Mouse (Mus musculus): Measurements from ENCODE around the gene Nup37. TPM values are rescaled to one million over a fixed set of nuclear protein-coding genes. Genes with fewer than 3 reads are reported as not detected.

Nup37 gene
- 69.1 and 73.0 TPM in 2 replicates for total RNA-seq (2017)

DNA sequence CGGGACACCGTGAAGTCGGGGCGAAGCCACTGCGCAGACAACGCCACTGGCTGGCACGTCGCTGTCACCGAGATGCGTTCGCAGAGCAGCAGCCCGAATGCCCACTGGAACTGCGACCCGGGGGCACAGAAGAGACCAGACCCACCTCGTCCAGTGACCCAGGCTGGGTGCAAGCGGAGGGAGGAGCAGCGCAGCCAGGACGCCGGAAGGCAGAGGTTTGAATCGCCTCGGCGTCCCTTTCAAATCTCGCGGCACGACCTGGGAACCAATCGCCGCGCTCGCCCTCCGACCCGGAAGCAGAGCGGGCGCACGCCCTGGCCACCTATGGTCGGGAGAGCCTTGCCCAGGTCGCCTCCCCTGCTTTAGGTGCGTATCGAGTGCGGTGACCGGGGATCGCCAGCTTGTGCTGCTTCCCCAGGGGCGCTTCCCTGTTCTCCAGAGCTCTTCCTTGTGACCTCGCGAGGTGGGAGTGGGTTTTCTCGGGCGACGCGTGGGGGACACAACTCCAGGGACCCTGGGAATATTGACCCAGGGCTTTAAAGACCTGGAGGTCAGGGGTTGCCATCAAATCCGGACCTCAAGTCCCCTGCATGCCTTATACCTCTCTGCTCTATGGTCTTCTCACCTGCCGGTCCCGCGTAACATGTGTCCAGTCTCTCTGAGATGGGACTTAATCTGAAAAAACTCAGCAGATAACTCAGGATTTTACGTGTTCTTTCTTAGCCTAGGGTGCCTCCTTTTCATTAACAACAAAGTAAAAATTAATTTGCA, at the start of gene Nup37, which contains the start of gene Parpbp:
Gene Nup37 (plus strand): TSS at position 286 of the 771 bp plus-strand sequence.
Gene Parpbp (minus strand): TSS at position 235 of the 771 bp plus-strand sequence.
- peak; percentile 100 for ATAC-seq (replicated peaks; ENCODE audit: low read depth, poor library complexity, severe bottlenecking)

- ATAC-seq (replicated peaks; ENCODE audit: low read depth, poor library complexity, severe bottlenecking) = no peak
These were observed 40.6 kb upstream of the Nup37 start for GRCm38 (mm10) chr10:88106169-88106568.

- ATAC-seq (replicated peaks; ENCODE audit: low read depth, poor library complexity, severe bottlenecking) = no peak
These were observed 33.5 kb upstream of the Nup37 start for GRCm38 (mm10) chr10:88113290-88113689.

- no peak for ATAC-seq (replicated peaks; ENCODE audit: low read depth, poor library complexity, severe bottlenecking)
These were observed 27.1 kb upstream of the Nup37 start for GRCm38 (mm10) chr10:88119721-88120120.

GRCm38 (mm10) chr10:88135630-88136029, 11.2 kb upstream of the Nup37 start:
- no peak for ATAC-seq (replicated peaks; ENCODE audit: low read depth, poor library complexity, severe bottlenecking)

- 0 out of 2 replicates have a peak, but pooled peaks have one; percentile 17 for ATAC-seq (replicated peaks; ENCODE audit: low read depth, poor library complexity, severe bottlenecking)
These were observed 605 bp upstream of the Nup37 start for GRCm38 (mm10) chr10:88146187-88146586.

- no peak for ATAC-seq (replicated peaks; ENCODE audit: low read depth, poor library complexity, severe bottlenecking)
These were observed 3.6 kb downstream of the Nup37 start for GRCm38 (mm10) chr10:88150381-88150780.

DNA sequence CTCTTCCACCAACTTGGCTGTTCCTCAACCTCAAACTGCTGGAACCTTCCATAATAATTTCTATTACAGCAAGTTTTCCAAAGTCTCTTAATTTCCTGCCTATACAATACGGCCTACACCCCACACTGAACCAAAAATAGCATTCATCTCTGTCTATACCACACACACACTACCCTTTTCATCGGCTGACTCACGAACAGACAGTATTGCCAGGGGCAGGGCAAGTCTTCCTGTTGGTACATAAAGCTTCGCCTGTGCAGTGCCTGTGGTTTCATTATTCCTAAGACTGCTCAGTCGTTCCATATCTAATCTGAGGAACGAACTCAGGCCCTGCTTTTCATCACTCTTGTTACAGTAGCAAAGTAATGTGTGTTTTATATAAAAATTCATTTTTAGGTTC, 4.9 kb downstream of the Nup37 start:
- ATAC-seq (replicated peaks; ENCODE audit: low read depth, poor library complexity, severe bottlenecking) = no peak

DNA sequence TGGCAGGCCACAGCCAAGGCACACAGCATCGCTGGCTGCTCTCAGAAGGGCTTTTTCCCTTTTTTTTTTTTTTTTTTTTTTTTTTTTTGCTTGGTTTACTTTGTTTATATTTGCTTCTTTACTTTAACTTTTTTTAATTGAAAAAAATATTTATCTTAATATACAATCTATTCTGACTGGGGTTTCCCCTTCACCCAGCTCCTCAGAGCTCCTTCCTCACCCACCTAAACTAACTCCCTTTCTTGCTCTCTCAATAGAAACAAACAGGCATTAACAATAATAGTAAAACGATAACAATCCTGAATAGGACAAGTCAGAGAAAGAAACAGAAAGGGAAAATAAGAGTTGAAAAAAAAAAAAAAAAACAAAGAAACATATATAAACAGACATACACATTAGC, 15.3 kb downstream of the Nup37 start:
- no peak for ATAC-seq (replicated peaks; ENCODE audit: low read depth, poor library complexity, severe bottlenecking)

DNA sequence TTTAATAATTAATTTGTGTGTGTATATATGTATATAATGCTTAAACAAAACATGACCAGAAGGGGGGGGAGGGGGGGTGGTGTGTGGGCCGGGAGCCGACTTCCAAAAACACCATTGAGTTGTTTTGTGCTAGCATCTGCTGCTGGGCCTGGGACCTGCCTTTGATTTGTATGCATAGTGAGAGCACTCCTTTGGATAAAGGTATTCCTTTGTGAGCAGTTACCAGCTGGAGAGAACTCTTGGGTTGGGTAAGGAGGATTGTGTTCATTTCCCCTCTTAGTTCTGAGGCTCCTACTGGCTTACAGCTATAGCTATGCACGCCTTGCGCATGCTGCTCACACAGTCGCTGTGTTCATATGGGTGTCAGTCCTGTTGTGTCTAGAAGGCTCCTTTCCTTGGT, 15.9 kb downstream of the Nup37 start:
- ATAC-seq (replicated peaks; ENCODE audit: low read depth, poor library complexity, severe bottlenecking) = no peak

GRCm38 (mm10) chr10:88166158-88166557, 19.4 kb downstream of the Nup37 start:
- no peak; the same call in 1 of the 2 replicates for ATAC-seq (replicated peaks; ENCODE audit: low read depth, poor library complexity, severe bottlenecking)

DNA sequence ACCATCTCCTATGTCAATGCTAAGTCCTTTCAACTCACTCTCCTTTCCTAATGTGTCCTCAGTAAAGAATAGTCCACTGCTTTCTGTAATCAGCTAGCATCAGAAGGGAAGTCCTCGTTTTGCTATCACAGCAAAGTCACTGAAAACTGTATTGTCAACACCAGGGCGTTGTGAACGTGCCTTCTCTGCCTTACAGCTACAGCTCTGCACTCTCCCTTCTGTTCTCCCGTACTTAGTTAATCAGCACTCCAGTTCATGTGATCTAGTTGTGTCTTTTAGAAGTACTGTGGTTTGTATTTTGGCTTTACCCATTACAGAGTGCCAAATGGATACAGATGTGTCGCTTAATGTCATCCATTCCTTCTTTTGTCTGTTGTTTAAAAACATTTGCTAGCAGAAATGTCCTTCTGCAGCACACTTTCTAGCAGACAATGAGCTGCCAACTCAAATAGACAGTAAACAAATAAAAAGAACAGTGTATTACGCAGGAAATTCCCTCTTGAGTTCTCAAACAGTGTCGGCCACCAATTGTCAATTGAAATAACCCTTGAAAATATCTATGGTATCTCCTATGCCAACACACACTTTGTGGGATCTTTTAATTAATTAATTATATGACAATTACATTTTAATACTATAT, 20.8 kb downstream of the Nup37 start:
- ATAC-seq (replicated peaks; ENCODE audit: low read depth, poor library complexity, severe bottlenecking) = no peak

GRCm38 (mm10) chr10:88200541-88200940, 53.7 kb downstream of the Nup37 start:
- ATAC-seq (replicated peaks; ENCODE audit: low read depth, poor library complexity, severe bottlenecking) = no peak

GRCm38 (mm10) chr10:88200951-88201638, 54.3 kb downstream of the Nup37 start, which contains the start of gene Washc3:
Gene Washc3, plus strand, starts transcription at chr10:88201093.
- peak; percentile 99 for ATAC-seq (replicated peaks; ENCODE audit: low read depth, poor library complexity, severe bottlenecking)

GRCm38 (mm10) chr10:88201650-88202049, 54.9 kb downstream of the Nup37 start:
- ATAC-seq (replicated peaks; ENCODE audit: low read depth, poor library complexity, severe bottlenecking) = no peak

DNA sequence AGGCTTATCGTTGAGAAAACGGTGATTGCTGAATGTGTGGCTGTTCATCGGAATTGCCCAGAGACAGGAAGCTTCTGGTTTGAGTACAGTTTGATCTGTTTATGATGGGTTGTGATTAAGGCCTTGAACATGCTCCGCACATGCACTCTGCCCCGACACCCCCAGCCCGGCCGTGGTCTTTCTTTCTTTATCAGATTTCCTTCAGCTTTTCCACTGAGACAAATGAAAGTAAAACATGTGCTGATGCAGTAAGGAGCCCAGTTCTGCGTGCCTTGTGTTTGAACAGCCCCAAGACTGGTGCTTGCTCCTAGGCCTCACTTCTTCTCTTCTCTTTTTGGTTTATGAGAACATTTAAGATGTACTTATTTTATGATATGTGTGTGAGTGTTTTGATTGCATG, 55.8 kb downstream of the Nup37 start:
- peak; percentile 20 for ATAC-seq (replicated peaks; ENCODE audit: low read depth, poor library complexity, severe bottlenecking)

DNA sequence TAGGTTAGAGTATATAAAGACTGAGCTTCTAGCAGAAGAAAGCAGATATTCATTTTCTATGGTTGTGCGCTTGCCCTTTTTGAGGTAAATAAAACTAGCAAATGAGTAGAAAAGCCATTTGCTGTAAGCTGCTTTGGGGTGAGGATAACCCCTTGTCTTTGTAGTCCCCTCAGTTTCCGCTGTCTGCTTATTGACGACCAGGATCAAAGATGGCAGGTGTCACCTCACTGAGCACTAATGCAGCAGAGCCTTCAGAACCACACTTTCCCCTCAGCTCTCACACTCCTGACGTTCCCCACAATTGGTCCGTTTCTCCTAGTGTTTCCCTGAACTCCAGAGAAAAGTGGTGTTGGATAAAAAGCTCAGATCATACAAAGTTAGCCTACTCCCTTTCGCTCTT, 56.4 kb downstream of the Nup37 start:
- no peak for ATAC-seq (replicated peaks; ENCODE audit: low read depth, poor library complexity, severe bottlenecking)

- no peak for ATAC-seq (replicated peaks; ENCODE audit: low read depth, poor library complexity, severe bottlenecking)
These were observed 65.9 kb downstream of the Nup37 start for GRCm38 (mm10) chr10:88212644-88213043.

- ATAC-seq (replicated peaks; ENCODE audit: low read depth, poor library complexity, severe bottlenecking) = no peak
These were observed 68.2 kb downstream of the Nup37 start for GRCm38 (mm10) chr10:88214800-88215514.

DNA sequence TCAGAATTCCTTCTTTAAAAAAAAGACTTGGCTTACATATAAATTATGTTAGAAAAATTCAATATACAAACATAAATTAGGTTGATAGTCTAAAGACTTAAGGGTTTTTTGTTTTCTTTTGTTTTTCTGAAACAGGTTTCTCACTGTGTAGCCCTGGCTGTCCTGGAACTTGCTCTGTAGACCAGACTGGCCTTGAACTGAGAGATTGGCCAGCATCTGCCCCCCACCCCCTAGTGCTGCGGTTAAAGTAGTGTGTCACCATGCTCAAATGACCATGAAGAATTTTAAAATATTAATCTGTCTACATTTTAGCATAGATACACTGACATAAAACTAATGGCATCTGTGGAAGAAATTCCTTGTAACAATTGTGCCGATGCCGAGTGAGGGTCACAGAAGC, 71.4 kb downstream of the Nup37 start:
- ATAC-seq (replicated peaks; ENCODE audit: low read depth, poor library complexity, severe bottlenecking) = no peak
